Mouse (Mus musculus) cerebellum, postnatal 10 days (tissue): ENCODE data around the gene Elp5.
"Not testable (repeated sequence)": the region's sequence is repeated elsewhere in the genome, so short reads cannot be mapped to it uniquely, and the experiment has no call there.

ENCODE experiments used
- DNase-seq, 2 experiments: peaks; one replicate each; pipeline ENCODE4 v3.0.0; 2021; ENCODE audit warnings: mixed read lengths in 2 of 2

The Elp5 gene

DNA sequence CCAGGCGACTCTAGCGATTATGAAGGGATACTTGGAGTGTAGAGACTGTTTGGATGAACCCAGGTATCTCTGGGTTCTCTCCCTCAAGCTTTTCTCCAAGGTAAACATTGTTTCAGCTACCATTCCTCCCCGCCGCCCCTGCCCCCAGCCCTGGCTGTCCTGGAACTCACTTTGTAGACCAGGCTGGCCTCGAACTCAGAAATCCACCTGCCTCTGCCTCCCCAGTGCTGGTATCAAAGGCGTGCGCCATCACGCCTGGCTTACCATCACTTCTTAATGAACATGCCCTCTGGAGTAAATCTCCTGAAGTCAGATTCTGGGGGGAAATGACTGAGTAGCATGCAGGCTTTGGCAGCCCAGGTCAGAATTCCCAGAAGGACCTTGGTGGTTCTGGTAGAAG, at the start of gene Elp5:
Gene Elp5 (minus strand): TSS at position 293 of the 400 bp plus-strand sequence.
- DNase-seq: no peak

DNA sequence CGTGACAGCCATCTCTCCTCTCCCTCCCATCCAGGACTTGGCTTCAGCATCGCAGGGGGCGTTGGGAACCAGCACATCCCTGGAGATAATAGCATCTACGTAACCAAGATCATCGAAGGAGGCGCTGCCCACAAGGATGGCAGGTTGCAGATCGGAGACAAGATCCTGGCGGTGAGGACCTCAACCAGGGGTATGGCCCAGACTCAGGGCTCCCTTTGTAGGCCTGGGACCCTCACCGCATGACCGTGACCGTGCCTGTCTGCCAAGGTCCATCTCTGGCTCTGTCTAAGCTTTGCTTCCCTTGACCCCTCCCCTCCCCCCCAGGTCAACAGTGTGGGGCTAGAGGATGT, 49.0 kb upstream of the Elp5 start:
- DNase-seq: no peak

DNA sequence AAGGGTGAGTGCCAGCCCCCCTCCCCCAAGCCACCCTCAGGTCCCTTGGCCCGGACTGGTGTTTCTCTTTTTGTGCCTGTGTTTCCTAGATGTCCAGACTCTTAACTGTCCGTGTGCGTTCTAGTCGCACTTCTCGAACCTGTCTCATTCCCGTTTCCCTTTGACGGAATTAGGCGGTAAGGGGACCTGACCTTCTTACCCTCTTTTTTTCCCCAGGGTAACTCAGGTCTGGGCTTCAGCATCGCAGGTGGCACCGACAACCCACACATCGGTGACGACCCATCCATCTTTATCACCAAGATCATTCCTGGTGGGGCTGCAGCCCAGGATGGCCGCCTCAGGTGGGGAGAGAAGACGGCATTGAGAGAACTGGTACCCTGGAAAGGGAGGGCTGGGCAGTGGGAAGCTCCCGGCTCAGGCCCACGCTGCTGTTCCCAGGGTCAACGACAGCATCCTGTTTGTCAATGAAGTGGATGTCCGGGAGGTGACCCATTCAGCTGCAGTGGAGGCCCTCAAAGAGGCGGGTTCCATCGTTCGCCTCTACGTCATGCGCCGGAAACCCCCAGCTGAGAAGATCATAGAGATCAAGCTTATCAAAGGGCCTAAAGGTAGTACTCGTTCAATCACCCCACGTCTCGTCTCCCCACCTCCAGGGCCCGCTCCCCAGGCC, 48.5 kb upstream of the Elp5 start:
- no peak for DNase-seq

DNA sequence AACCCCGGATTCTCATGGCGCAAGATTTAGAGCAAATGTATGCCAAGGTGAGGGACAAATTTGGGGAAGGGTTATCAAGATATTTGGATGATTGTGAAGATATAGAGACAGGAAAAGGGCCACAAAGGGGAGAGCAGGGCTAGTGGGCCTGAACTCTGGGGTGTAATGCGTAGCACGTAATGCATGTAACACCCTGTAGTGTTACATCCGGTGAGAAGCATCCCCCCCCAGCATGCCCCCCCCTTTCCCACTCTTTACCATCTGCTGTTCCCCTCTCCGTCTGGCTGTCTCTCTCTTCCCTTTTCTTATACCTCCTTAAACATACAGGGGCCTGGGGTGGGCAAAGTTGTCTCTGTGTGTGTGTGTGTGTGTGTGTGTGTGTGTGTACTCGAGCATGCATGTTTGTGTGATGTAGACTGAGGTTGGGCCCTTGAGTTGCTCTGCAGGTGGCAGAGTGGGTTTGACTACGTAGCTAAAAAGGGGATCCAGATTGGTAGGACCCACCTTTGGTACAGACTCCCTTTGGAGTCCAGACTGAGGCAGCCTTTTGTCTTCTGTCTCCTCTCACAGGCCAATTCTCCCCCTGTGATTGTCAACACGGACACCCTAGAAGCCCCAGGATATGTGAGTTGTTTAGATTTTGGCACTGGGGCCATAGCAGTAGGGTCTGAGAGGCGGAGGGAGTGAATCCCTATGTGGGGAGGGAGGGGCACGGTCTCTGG, 47.7 kb upstream of the Elp5 start:
- peak in 1 of 2 experiments; percentile 50 for DNase-seq

DNA sequence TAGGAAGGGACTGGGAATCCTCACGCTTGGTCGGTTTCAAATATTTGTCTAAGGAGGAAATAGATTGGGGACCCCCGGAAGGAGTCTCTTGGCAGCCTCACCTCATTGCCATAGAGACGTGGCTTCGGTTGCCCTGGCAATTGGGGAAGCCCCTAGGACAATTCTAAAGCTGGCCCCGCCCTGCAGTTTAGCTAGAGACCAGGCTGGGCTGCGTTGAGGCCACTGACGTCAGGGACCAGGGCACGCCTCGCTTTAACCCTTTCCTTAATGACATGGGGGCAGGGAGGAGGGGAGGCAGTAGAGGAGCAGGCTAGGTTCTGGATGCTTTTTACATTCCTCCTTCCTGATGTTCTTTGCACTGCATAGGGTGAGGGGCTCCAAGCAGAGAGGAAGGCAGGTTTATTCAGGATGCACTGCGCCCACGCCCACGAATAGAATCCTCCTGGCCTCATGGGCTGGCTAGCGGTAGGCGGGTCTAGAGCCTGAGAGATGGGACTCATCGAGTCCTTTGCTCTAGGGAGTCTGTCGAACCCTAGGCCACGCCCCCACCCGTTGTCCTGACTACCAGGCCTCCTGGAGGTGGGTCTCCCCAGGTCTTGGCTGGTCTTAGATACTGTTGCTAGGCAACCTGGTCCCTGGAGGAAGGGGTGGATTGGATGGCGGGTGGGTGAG, 46.9 kb upstream of the Elp5 start:
- peak; percentile 92 to 95 for DNase-seq

DNA sequence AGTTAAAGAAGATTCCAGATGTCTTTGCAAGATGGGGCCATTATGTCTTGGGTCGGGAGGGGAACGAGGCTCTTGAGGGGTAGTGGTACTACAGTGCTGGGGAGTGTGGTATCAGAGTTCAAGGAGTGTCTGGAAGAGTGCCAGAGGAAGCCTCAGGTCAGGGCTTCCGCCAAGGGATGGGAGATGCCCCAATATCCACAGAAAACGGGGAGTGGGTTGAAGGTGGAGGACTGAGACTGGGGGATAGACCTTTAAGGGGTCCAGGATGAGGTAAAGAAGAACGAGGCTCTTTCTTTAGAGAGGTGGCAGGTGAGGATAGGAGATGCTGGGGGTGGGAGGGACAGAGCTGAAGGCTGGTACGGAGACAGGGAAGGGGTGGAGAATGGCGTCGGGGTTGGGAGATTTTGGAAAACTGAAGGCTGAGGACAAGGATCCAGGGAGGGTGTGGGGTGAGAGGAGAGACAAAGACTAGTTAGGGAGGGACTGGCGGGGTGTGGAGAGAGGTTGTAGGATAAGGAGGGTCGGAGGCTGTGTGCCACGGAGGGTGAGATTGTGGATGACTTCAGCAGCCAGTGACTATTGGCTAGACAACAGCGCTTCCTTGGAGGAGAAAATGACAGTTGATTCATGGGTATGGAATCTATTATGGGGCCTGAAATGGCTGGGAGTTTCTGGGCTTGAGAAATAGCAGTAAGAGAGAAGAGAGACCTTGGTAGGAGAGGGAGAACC, 46.2 kb upstream of the Elp5 start:
- peak in 1 of 2 experiments; percentile 56 for DNase-seq

DNA sequence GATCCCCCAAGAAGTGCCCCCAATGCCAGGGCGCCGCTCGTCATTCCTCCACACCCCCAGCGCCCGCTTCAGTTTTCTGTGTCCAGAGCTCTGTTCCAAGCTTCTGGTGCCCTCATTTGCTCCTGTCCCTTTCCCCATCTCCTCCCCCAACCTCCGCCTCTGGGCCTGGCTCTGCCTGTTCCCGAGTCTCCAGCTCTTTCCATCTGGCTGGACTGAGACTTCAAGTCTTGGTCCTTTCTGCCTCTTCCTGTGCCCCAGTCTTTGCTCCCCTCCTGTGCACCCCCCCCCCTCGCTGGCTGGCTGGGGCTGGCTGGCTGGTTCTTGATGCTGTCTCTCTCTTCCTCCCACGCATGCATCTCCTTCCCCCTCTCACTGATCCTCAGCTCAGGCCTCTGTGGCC, 45.1 kb upstream of the Elp5 start:
- peak; percentile 64 to 70 for DNase-seq

DNA sequence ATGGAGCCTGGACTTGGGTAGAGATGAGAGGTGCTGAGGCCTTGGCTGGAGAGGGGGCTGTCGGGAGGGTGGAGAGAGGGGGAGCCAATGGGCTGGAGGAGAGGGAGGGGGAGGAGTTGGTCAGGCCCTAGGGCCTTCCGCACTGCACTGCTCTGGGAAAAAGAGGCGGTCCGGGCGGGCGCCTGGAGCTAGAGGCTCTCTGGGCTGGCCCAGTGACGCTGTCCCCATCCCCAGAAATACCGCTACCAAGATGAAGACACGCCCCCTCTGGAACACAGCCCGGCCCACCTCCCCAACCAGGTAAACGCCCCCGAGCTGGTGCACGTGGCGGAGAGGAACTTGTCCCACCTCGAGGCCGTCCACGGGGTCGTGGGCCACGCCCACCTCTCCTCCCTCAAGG, 44.4 kb upstream of the Elp5 start:
- DNase-seq: peak; percentile 65 to 66

DNA sequence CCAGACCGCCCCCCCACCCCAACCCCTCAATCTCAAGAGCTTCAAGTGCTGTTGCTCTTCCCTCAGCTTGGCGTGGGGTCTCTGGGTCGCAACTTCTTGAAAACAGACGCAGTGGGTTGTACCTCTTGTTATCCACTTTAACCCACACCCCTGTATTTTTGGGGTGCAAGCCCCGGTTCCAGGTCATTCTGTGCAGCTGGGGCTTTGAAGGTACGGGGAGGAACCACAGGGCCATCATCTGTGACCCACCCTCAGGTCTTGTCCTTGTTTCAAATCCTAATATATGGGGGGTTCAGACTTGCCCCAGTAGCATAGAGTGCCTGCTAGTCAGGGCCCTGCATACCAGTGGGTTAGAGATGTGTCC, 41.8 kb upstream of the Elp5 start:
- no peak for DNase-seq

DNA sequence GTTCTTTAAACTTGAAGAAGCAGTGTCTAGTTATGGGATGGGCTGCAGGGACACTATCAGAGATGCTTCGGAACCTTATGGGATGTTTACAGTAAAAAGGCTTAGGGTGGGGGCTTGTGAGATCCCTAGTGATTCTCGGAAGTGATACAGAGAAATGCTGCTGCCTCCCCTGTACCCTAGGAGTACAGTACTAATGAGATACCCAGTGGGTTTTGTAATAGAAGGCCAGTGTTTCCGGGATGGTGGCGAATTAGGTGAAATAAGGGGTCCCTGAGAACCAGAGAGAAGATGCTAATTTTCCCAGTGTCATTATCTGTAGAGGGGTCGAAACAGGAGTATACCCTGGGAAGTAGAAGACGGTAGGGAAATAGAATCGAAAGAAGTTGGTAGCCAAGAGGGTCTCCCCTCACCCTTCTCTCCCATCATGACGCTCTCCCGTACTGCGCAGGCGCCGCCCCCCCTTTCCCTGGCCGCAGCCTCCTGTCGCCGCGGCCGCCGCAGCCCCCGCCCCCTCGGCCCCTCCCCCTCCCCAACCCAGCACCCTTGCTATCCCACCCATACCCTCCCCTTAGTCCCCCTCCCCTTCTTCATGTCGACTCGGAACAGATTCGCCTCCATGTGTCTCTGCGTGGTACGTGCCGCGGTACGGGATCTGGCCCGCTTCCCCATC, 41.3 kb upstream of the Elp5 start:
- peak; percentile 76 to 86 for DNase-seq

DNA sequence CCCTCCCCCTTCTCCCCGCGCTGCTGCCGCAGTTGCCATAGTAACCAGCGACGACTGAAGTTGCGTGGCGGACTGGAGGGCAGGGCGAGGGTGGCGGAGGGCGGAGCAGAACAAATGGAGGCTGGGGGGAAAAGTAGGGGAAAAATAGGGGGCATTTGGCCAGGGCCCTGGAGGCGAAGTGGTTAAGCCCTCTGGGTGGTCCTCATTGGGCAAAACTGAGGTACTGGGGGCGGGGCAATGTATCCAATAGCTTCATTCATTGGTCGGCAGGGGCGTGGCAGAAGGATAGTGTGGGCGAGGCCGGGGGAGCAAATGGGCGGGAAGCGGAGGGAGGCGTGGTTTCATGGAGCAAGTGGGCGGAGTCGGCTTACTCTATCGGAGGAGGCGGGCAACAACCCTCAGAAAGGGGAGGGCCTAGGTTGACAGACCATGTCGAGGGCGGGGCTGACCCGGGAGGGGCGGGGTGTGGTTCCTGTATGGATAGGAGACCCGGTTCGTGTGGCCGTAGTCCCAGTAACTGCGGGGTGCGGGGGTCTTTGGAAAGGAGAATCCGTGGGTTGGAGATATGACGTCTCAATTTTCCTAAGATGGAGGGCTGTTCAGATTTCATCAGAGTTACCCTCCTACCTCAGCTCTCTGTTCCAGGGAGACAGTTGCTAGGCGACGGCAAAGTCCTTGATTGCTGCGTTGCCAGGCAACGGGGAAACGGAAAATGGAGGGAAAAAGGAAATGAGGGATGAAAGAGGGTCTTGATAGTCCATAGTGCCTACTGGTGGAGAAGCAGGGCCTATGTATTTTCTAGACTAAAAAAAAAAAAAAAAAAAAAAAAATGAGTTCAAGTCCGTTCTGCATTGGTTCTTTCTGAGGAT, 39.2 kb upstream of the Elp5 start:
- DNase-seq: peak; percentile 99

DNA sequence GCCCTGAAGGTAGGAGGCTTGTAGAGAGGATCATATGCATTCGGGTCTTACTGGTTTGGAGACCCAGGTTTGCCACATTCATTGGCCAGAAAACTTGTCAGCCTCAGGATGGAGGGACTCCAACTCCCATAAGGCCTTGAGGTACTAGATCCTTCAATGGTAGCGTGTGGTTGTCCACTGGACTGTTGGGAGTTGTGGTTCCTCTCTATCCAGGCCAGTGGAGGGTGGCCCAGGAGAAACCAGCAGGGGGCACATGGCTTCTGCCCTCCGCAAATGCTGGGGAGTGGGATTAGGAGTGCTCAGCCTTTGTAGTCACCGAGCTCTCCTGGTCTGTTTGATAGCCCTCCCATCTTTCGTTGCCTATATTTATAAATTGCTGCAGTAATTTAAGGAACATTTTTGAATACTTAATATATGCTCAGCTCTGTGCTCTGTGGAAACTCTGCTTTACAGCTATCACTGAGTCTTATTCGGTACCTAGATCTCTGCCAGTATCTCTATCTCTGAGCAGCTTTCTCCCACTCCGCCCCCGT, 38.5 kb upstream of the Elp5 start:
- DNase-seq: peak; percentile 90

DNA sequence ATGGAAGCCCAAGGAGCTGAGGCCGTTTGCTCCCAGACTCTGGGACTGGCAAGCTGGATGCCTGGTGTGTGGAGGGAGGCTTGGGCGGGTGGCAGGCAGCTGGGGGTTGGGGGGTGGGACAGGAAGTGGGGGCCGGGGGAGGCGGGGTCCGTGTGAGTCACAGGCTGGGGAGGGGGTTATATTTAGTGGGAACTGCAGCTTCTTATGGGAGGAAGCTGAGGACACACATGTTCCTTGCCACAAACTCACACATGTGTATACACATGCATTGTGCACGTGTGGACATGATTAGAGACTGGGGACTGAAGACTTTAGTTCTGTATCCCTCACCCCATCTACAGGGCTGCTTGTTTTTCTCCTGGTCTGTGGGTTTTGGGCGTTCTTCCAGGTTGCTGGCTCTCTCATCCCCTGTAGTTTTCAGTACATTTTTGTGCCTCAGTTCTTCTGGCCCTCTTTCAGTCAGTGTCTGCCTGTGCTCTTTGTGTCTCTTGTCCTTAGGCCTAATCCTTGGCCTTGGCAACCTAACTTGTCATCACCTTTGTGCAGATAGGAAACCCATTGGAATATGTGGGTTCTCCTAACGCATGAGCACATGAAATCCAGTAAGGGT, 37.8 kb upstream of the Elp5 start:
- peak; percentile 56 to 62 for DNase-seq

DNA sequence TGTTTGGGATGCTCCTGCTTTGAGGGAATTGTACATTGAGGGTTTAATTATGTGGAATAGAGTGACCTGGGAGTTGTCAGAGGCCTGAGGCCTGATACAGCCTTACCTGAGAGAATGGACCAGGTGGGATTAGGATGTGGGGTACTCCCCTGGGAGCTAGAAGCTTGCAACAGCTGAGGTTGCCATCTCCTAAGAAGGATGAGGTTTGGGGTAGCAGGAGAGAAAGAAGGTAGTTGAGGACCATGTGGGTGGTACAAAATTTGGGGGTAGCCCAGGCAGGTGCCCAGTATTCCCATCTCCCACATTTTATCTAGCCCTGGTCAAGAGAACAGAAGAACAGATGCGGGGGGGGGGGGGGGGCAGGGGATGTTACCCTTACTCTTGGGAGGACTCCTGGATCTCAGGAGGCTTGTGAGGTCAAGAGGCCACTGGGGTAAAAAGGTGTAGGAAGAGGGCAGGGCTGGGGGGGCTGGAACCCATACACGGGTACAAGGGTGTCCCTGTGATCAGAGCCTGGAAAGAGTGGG, 37.2 kb upstream of the Elp5 start:
- DNase-seq: peak in 1 of 2 experiments; percentile 28

DNA sequence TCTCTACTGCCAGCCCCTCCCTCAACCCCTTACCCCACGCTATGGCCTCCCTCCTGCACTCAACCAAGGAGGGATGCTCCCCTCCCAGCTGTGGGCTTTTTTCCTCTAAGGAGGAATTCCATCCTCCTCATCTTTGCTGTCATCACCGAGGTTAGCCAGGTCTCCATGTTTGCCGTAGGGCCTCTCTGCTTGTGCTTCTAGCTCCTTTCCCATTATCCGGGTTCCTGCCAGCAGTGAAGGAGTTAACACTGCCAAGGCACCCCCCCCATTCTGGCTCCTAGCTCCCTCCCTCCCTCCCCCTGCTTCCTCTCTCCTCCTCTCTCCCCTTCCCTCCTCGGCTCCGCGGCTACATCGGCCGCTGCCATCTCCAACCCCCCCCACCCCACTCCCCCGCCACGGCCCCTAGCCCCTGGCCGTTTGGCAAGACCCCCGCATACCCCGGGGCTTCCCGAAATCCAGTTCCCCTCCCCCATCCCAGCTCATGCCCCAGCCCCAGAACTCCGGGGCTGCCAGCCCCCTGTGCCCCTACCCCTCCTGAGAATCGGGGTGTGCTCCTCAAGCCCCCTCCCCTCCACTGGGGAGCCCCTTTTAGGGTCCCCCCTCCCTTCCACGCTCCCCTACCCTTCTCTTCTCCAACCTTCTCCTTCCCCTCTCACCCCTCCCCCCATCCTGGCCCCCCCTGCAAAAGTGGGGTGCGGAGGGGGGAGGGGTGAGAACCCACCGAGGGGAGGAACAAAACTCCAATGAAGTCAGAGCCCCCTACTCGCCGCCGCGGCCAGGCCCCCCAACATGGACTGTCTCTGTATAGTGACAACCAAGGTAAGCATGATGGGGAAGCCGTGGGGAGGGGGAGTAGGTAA, 36.0 kb upstream of the Elp5 start:
- peak; percentile 92 to 94 for DNase-seq

DNA sequence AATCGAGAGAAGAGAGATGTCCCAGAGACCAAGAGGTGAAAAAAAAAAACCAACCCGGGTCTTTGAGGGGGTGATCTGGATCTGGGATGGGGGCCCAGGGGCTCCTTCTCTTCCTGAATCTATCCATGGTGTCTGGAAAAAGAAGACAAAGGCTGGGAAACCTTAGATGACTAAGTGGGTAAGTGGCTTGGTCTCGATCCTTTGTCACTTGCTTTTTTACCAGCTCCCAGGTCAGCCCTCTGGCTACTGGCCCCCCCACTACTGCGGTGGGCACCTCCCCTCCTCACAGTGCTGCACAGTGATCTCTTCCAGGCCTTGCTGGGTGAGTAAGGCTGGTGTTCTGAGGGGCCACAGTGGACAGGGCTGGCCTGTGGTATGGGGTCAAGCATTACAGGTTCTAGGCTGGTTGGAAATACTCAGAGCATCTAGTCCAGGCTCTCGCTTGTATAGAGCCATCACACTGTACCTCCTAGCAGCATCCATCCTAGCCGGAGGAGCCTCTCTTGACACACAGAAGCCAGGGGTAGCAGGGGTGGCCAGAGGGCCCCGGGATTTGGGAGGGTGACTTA, 35.0 kb upstream of the Elp5 start:
- DNase-seq: peak in 1 of 2 experiments; percentile 39

DNA sequence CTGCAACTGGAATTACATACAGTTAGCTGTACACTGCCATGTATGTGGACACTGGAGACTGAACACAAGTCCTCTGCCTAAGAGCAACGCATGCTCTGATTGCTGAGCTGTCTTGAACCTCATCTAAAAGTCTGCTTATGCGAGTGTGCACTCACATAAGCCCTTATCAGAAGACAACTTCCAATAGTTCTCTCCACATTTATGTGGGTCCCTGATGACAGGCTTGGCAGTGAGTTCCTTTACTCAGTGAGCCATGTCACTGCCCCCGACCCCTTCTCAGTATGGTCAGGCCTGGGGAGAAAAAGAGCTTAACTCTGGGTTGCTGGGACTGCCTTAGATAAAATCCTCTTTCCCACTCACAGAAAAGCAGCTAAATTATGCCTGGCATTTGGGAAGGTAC, 34.4 kb upstream of the Elp5 start, which contains the start of gene Dlg4:
Gene Dlg4 (plus strand): TSS at position 274 of the 400 bp plus-strand sequence.
- DNase-seq: no peak

DNA sequence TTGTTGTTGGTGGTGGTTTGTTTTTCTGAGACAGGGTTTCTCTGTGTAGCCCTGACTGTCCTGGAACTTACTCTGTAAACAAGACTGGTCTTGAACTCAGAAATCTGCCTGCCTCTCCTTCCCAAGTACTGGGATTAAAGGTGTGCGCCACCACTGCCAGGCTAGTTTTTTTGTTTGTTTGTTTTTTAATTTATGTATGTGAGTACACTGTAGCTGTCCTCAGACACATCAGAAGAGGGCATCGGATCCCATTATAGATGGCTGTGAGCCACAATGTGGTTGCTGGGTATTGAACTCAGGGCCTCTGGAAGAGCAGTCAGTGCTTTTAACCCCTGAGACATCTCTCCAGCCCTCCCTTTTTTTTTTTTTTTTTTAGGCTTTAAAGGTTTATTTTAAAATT, 33.9 kb upstream of the Elp5 start:
- not testable (repeated sequence) for DNase-seq

DNA sequence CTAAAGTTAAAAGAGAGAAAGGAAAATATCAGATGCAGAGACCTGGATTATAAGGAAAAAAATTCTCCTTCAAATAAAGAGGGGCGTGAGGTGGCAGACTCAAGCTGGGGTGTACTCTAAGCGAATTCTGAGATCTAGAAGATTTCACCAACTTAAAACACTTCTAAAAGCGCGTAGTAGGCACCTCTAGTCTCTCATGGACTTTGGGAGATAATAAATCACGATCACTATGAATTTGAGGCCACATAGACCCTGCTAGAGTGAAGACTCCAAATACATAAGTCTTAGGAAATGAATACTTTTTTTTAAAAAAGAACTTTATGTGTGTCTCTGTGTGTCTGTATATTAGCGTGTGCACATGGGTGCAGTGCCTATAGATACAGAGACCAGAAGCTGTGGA, 33.4 kb upstream of the Elp5 start:
- DNase-seq: no peak
